Mouse (Mus musculus) right cerebral cortex, adult 18-20 months (tissue): ENCODE data around the gene Zfp626.
"Not testable (repeated sequence)": the region's sequence is repeated elsewhere in the genome, so short reads cannot be mapped to it uniquely, and the experiment has no call there.

Experiments
- DNase-seq: peaks from one replicate; pipeline ENCODE4 v3.0.0; 2022; ENCODE audit warnings: mixed read lengths

Gene Zfp626

DNA sequence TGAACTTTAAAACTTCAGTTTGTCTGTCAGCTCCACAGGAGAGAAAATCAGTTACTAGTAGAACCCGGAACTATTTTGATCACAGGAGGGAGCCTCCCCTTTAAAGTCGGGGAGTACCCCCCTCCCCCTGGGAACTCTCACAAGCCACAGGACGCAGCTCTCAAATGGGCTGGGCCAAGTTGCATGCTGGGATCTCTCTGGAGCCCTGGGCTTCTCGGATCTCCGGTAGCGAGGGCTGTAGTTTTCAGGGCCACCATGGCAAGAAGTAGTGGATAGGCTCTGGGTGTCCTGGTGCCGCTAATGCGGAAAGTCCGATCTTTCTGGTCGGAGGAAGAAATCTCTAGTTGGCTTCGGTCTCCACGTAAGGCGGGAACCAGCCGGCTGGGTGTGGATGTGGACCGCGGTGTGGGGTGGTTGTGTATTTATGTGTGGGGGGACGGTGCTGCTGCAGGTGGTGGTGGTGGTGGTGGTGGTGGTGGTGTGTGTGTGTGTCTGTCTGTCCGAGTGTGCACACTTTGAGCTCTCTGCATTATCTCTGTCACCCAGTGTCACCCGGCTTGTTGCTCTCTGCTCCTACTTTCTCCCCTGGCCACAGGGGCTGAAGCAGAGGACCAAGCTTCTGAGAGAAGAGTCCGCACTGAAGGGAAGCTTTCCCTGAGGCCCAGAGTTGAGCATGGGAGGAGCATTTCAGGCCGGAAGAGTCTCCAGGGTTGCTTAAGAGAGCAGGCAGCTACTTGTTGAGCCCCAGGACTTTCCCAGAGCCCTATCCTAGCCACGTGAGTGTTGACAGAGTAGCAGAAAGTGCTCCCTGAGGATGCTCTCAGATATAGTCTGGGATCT lies 53.6 kb downstream of the Zfp626 start:
- DNase-seq, result peak; percentile 43

DNA sequence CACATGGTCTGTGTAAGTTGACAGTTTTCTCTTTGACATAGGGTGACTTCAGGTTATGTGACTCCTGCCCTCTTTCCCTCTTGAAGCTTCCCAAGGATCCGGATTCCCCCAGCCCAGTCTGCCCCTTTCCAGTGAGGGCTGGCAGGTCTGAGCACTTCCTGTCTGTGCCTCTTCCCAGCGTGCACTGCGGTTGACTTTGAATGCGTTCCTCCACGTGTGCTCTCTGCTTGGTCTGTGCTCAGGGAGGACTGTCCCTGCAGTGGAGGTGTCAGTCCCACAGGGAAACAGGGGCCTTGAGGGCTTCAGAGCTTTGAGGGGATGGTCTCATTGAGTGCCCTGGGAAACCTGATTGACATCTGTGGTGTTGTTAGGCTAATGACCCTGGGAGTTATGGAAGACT lies 55.6 kb downstream of the Zfp626 start:
- not testable (repeated sequence) for DNase-seq
